Mouse (Mus musculus) testis, adult 2 months (tissue): ENCODE measurements around the gene Corin. TPM values are rescaled to one million over a fixed set of nuclear protein-coding genes. Genes with fewer than 3 reads are reported as not detected.
A peak's percentile ranks its signal among the peaks of the same experiment; 100 is the strongest.

ENCODE experiments used
- H3K27ac ChIP-seq: fragments of 200-500 bp; 2 replicates; pipeline ENCODE4 v1.5.1; 2012; ENCODE audit warnings: low read depth, low read length; ENCODE audit not compliant: control insufficient read depth, insufficient read depth
- H3K27me3 ChIP-seq: fragments of 200-500 bp; 2 replicates; pipeline ENCODE4 v1.6.1; 2012; ENCODE audit warnings: mild to moderate bottlenecking, low read length, moderate library complexity; ENCODE audit not compliant: control insufficient read depth, insufficient read depth
- H3K36me3 ChIP-seq: fragments of 200-500 bp; 2 replicates; pipeline ENCODE4 v1.6.1; 2012; ENCODE audit warnings: mild to moderate bottlenecking, low read length; ENCODE audit not compliant: control insufficient read depth, insufficient read depth
- H3K4me1 ChIP-seq: fragments of 200-500 bp; 2 replicates; pipeline ENCODE4 v1.6.1; 2012; ENCODE audit warnings: low read length; ENCODE audit not compliant: control insufficient read depth, insufficient read depth
- H3K4me3 ChIP-seq: fragments of 200-500 bp; 2 replicates; pipeline ENCODE4 v1.5.1; 2012; ENCODE audit warnings: low read depth, mild to moderate bottlenecking, low read length, moderate library complexity, mixed read lengths; ENCODE audit not compliant: control insufficient read depth
- CTCF ChIP-seq: fragments of 200-500 bp; IDR thresholded peaks from 2 replicates; pipeline ENCODE4 v1.5.1; 2012; ENCODE audit warnings: low read depth, mild to moderate bottlenecking, inconsistent platforms, low read length, moderate library complexity; ENCODE audit not compliant: control insufficient read depth, insufficient read depth, insufficient replicate concordance
- POLR2A ChIP-seq: fragments of 200-500 bp; IDR thresholded peaks from 2 replicates; pipeline ENCODE4 v1.6.1; 2012; ENCODE audit warnings: low read depth, mild to moderate bottlenecking, inconsistent platforms, low read length, moderate library complexity; ENCODE audit not compliant: control insufficient read depth
- polyA plus RNA-seq: library from polyadenylated mRNA; depleted of rRNA; stranded (reverse); fragments of >200 nt; gene quantifications from 2 replicates; pipeline ENCODE4 v1.2.3, GENCODE M21; 2012; rRNA removed

Gene Corin
- polyA plus RNA-seq, 1 experiment, result 11.2 TPM

DNA sequence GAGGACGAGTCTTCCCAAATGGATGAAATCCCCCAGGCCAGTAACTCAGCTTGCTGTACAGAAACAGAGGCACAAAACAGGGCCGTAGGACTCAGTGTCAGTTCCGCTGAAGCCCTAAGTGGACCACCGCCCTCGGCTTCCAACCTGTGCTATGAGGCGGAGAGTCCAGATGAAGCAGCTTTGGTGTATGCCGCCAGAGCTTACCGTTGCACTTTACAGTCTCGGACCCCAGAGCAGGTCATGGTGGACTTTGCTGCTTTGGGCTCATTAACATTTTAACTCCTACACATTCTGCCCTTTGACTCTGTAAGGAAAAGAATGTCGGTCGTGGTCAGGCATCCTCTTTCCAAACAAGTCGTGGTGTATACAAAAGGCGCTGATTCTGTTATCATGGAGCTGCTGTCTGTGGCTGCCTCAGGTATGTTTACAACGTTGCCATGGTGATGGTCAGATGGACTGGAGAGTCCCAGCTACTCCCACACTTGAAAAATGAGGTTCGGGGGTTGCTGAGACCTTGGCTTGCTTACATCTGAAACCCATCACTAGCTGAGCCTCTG lies 240.0 kb downstream of the Corin start:
- H3K27me3 ChIP-seq, result no peaks in the 10 kb centered on the region
- peak overlapping the region; percentile 22; the same call in 1 of the 2 replicates for H3K27ac ChIP-seq
- TF ChIP-seq POLR2A (no peak), CTCF (no peak)
- H3K36me3 ChIP-seq, result no peaks in the 10 kb centered on the region
- peak overlapping the region; percentile 32 for H3K4me3 ChIP-seq
- H3K4me1 ChIP-seq, result peaks cover 1% of the 10 kb centered on the region; the same call in 1 of the 2 replicates

DNA sequence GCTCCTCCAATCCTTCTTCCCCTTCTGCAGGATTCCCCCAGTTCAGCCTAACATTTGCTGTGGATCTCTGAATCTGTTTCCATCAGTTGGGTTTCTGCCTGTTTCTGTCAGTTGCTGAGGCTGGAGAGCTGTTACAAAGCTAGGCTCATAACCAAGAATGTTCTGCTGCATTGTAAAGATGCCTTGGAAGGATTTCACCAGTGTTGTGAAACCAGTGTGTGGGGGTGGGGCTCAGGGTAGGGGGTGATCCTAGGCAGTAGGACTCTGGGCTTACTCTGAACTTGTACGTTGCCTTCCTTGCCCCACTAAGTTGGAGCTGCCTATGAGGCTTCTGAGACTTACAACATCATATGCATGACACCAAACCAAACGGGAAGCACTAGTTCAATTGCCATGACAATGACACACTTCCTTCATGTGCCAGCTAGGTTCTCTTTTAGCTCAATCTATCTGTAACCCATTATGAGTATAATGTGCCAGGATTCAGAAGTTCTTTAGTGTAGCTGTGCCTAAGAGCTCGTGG lies 242.4 kb downstream of the Corin start:
- Histone ChIP-seq H3K4me3 (no peak overlapping the region), H3K36me3 (no peaks in the 10 kb centered on the region), H3K27me3 (no peaks in the 10 kb centered on the region), H3K27ac (no peak overlapping the region), H3K4me1 (peaks cover 2% of the 10 kb centered on the region; the same call in 1 of the 2 replicates)
- TF ChIP-seq POLR2A, result no peak
- no peak for TF ChIP-seq CTCF

DNA sequence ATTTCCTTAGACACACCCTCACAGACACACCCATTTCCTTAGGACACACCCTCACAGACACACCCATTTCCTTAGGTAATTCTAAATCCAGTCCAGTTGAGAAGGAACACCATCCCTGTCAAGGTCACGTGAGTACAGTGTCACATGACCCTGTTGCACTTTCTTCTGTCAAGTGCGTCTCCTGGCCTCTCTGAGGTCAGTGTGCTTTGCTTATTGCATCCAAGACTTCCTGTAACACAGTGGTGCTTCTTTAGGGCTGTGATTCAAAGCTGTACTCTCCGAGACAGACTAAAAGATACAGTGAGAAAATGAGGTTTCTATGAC lies 245.0 kb downstream of the Corin start:
- Histone ChIP-seq H3K36me3 (no peaks in the 10 kb centered on the region), H3K27ac (no peak overlapping the region), H3K27me3 (no peaks in the 10 kb centered on the region), H3K4me1 (peaks cover 2% of the 10 kb centered on the region; the same call in 1 of the 2 replicates), H3K4me3 (no peak overlapping the region)
- TF ChIP-seq CTCF (no peak), POLR2A (no peak)

DNA sequence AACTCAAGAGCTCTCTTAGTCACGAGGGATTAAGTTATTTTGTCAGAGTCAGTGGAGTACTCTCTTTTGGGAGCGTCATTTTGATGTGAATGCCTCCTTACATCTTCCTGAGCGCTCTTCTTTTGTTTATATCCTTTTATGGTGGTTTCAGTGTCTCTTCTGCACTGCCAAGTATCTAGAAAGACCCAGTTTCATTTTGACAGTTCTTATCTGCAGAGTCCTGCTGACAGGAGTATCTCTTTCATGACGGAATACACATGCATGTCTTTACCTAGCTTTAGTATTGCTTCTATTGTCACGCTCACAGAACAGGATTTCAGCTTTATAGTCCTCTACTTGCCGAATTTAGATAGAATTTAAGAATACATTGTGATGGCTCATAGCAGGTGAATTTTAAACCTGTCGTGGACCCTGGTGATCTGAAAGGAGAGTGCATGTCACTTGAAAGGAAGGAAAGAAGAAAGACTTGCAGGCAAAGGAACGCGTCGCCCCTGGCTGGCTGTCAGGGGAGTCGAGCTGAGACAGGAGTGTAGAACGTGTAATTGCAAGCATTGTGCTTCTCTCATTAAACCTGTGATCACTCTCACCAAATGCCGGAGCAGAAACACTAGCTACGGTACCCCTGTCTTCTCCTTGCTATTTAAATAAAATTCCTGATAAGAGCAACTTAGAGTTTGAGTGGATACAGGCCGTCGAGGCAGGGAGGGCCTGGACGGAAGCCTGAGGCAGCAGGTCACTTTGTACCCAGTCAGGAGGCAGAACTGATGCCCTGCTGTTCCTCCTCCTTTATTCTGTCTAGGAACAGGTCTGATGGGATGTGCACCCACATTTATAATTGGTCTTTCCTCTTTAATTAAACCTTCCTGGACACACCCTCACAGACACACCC lies 245.6 kb downstream of the Corin start:
- no peak overlapping the region for H3K4me3 ChIP-seq
- H3K36me3 ChIP-seq, result no peaks in the 10 kb centered on the region
- H3K4me1 ChIP-seq, result peaks cover 2% of the 10 kb centered on the region; the same call in 1 of the 2 replicates
- TF ChIP-seq POLR2A (no peak), CTCF (no peak)
- H3K27ac ChIP-seq, result no peak overlapping the region
- no peaks in the 10 kb centered on the region for H3K27me3 ChIP-seq

DNA sequence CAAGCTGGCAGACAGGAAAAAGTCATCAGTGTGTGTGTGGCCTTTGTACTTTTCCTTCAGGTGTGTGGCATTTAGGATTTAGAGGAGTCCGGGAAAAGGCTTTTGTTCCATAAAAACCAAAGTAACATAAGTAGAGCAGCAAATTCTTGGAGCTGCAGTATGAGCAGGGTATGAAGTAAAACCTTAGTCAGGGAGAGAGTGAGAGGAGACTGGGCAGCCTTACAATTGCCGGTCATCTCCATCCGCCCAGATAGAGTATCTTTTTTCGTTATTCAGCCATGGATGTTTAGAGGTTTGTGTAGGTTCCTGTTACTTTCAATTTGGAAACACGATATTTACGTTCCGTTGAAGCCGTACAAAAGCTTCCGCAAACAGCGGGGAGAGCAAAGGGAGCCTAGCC lies 247.2 kb downstream of the Corin start:
- no peak overlapping the region for H3K4me3 ChIP-seq
- peaks cover 2% of the 10 kb centered on the region; the same call in 1 of the 2 replicates for H3K4me1 ChIP-seq
- no peak for TF ChIP-seq POLR2A
- no peak for TF ChIP-seq CTCF

DNA sequence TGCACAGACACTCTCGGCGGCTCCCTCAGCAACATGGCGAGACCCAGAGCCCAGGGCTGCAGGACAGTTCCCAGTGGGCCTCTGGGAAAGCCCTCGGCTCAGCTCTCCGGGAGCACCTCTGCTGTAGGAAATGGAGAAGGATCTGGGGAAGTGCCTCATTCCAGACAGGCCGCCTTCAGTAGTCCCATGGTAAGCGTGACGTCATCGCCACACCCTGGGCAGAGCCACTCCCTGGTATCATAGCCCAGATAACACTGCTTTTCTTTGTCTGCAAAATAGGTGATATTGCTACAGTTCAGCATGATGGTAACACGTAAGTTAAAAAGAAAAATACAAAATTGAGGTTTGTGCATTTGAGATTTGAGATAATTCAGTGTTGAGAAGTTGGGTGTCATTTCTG lies 249.3 kb downstream of the Corin start:
- TF ChIP-seq POLR2A (no peak), CTCF (no peak)
- H3K4me3 ChIP-seq, result no peak overlapping the region
- H3K4me1 ChIP-seq, result peaks cover 2% of the 10 kb centered on the region; the same call in 1 of the 2 replicates
- no peaks in the 10 kb centered on the region for H3K27me3 ChIP-seq
- H3K27ac ChIP-seq, result no peak overlapping the region
- H3K36me3 ChIP-seq, result no peaks in the 10 kb centered on the region

More for the DNA sequence above, 247.2 kb downstream of the Corin start:
- H3K27ac ChIP-seq, result no peak overlapping the region; the same call in 1 of the 2 replicates
- H3K36me3 ChIP-seq, result no peaks in the 10 kb centered on the region
- H3K27me3 ChIP-seq, result no peaks in the 10 kb centered on the region

DNA sequence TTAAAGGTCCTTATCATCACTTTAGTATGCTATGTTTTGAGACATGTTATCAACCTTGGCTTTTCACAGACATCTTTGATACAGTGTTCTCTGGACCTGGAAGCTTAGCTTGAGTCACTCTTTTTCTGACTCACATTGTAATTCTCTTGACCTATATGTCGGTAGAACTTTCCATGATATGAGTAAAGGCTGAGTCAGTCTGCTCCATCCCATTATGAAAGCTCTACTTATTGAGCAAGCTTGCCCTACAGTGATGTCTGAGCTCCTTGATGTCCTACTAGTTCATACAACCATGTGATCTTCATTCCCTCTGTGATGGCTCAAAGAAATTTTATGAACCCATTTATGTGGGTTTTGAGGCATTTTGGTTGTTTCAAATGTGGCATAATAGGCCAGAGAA lies 254.1 kb downstream of the Corin start:
- no peak overlapping the region for H3K27ac ChIP-seq
- H3K4me3 ChIP-seq, result no peak overlapping the region
- TF ChIP-seq POLR2A (no peak), CTCF (no peak)
- H3K4me1 ChIP-seq, result no peaks in the 10 kb centered on the region
- no peaks in the 10 kb centered on the region for H3K27me3 ChIP-seq
- H3K36me3 ChIP-seq, result no peaks in the 10 kb centered on the region

Other genes with a start within 250 kb of the Corin start
- 10.6 and 12.1 TPM in 2 replicates for gene Nfxl1, start 55.2 kb upstream of the Corin start, polyA plus RNA-seq
- gene Zar1, start 76.8 kb upstream of the Corin start, polyA plus RNA-seq, result not detected in 2 replicates
- gene Gm5868, start 83.1 kb upstream of the Corin start, polyA plus RNA-seq, result not detected in 2 replicates
- 0.23 and 0.35 TPM in 2 replicates for gene Cnga1, start 139.8 kb upstream of the Corin start, polyA plus RNA-seq
- gene Nipal1, start 143.3 kb upstream of the Corin start, polyA plus RNA-seq, result 0.26 and 0.31 TPM in 2 replicates
- gene Txk, start 248.3 kb upstream of the Corin start, polyA plus RNA-seq, result 1.2 and 1.7 TPM in 2 replicates